Mouse (Mus musculus) heart, postnatal 25 days (tissue): Measurements from ENCODE around the gene Top2a. TPM values are rescaled to one million over a fixed set of nuclear protein-coding genes. Genes with fewer than 3 reads are reported as not detected.
"Not testable (repeated sequence)": the region's sequence is repeated elsewhere in the genome, so short reads cannot be mapped to it uniquely, and the experiment has no call there.

ENCODE experiments used
- DNase-seq: peaks from one replicate; pipeline ENCODE4 v3.0.0; 2022; ENCODE audit warnings: low spot score
- intact Hi-C: fragments of 180-260 bp; cut with DNase I; formaldehyde crosslinking; loops from one replicate; pipeline ENCODE4 v1.15.1; 2025
- total RNA-seq, 2 experiments: library from RNA; stranded (reverse); gene quantifications; 2 replicates each; pipeline ENCODE4 v1.2.3; 2021

Top2a gene
- total RNA-seq, 2 experiments from 2014 or later: 4.2 to 4.6 TPM

GRCm38 (mm10) chr11:98995987-98996386, 28.0 kb downstream of the Top2a start:
- no peak for DNase-seq
- intact Hi-C loops: no loop called here

- DNase-seq: no peak
- intact Hi-C loops: no loop called here
Measured at GRCm38 (mm10) chr11:98990866-98991265, 33.1 kb downstream of the Top2a start.

- intact Hi-C loops, DNase-seq: not testable (repeated sequence)
Measured at GRCm38 (mm10) chr11:98988260-98988659, 35.7 kb downstream of the Top2a start.

GRCm38 (mm10) chr11:98985542-98985941, 38.4 kb downstream of the Top2a start:
- intact Hi-C loops: no loop called here
- peak; percentile 11 for DNase-seq

- intact Hi-C loops: no loop called here
- no peak for DNase-seq
Measured at GRCm38 (mm10) chr11:98983551-98983950, 40.4 kb downstream of the Top2a start.

- no peak for DNase-seq
- intact Hi-C loops: no loop called here
Measured at GRCm38 (mm10) chr11:98982773-98983133, 41.2 kb downstream of the Top2a start, which contains the start of gene Gjd3. TSS of gene Gjd3 (minus strand) at chr11:98983016.

GRCm38 (mm10) chr11:98981997-98982772, 41.8 kb downstream of the Top2a start:
- intact Hi-C loops: no loop called here
- no peak for DNase-seq

GRCm38 (mm10) chr11:98981289-98981996, 42.5 kb downstream of the Top2a start:
- intact Hi-C loops: no loop called here
- DNase-seq: no peak

- intact Hi-C loops: no loop called here
Measured at GRCm38 (mm10) chr11:98979356-98979755, 44.6 kb downstream of the Top2a start.

GRCm38 (mm10) chr11:98978526-98979148, 45.4 kb downstream of the Top2a start:
- DNase-seq: no peak
- intact Hi-C loops: no loop called here

More at GRCm38 (mm10) chr11:98979356-98979755, 44.6 kb downstream of the Top2a start:
- DNase-seq: no peak

- intact Hi-C loops: loop anchor here (1.0 to 5.0 kb wide), 4 partner anchors 64 to 174 kb away; partner anchors contain the start of gene Wipf2
- no peak for DNase-seq
Measured at GRCm38 (mm10) chr11:98974871-98975719, 48.9 kb downstream of the Top2a start.

GRCm38 (mm10) chr11:98974213-98974612, 49.8 kb downstream of the Top2a start:
- intact Hi-C loops: loop anchor here (2.0 to 5.0 kb wide), 3 partner anchors 65 to 175 kb away; partner anchors contain the start of gene Wipf2
- DNase-seq: no peak

GRCm38 (mm10) chr11:98973584-98973983, 50.4 kb downstream of the Top2a start:
- intact Hi-C loops: loop anchor here (2.0 to 5.0 kb wide), 2 partner anchors 41 to 111 kb away; partner anchors contain the start of gene Wipf2
- DNase-seq: no peak

- intact Hi-C loops: loop anchor here (1.0 to 5.0 kb wide), 3 partner anchors 40 to 111 kb away; partner anchors contain the start of gene Wipf2
- DNase-seq: no peak
Measured at GRCm38 (mm10) chr11:98972801-98973360, 51.1 kb downstream of the Top2a start.

- intact Hi-C loops: loop anchor here (1.0 to 5.0 kb wide), 3 partner anchors 39 to 110 kb away; partner anchors contain the start of gene Wipf2
Measured at GRCm38 (mm10) chr11:98972215-98972614, 51.8 kb downstream of the Top2a start.

GRCm38 (mm10) chr11:98971316-98972031, 52.5 kb downstream of the Top2a start:
- intact Hi-C loops: loop anchor here (1.0 to 5.0 kb wide), 3 partner anchors 39 to 109 kb away; partner anchors contain the start of gene Wipf2
- DNase-seq: no peak

More at GRCm38 (mm10) chr11:98972215-98972614, 51.8 kb downstream of the Top2a start:
- DNase-seq: peak; percentile 63

- intact Hi-C loops: loop anchor here (5.0 kb wide), 1 partner anchor 108 kb away; the partner anchor contains the start of gene Wipf2
- DNase-seq: no peak
Measured at GRCm38 (mm10) chr11:98970191-98970925, 53.6 kb downstream of the Top2a start.
